In genomic region chr9:66349144-66349859, GRCm38 (mm10) we compare ENCODE assay signal across 8 mouse cellular contexts. TPM values are rescaled to one million over a fixed set of nuclear protein-coding genes. Genes with fewer than 3 reads are reported as not detected.
A peak's percentile ranks its signal among the peaks of the same experiment; 100 is the strongest.
DNase-seq lines count a peak whose midpoint lies in the region; ATAC-seq and TF ChIP-seq lines count a peak whose summit lies in the region.

No protein-coding gene starts in this region.

- H3K4me1 ChIP-seq in embryonic facial prominence, embryonic 12.5 days: peaks cover 3% of the 10 kb centered on the region; the same call in 1 of the 2 replicates
- H3K4me1 ChIP-seq in intestine, embryonic 16.5 days (ENCODE audit: control insufficient read depth, insufficient read depth, low read length): peaks cover 14% of the 10 kb centered on the region

- peak overlapping the region; percentile 97 for H3K4me3 ChIP-seq in left cerebral cortex, adult 2 months
- peak overlapping the region; percentile 98 for H3K4me3 ChIP-seq in embryonic facial prominence, embryonic 12.5 days
- H3K4me3 ChIP-seq in intestine, embryonic 16.5 days (ENCODE audit: low read length): peak overlapping the region; percentile 93
- peak overlapping the region; percentile 80 for H3K4me3 ChIP-seq in myocyte

- no peak for ATAC-seq in embryonic facial prominence, embryonic 12.5 days (ENCODE audit: insufficient number of reproducible peaks, insufficient read depth, low FRiP score, low TSS enrichment)
- ATAC-seq in intestine, embryonic 16.5 days: no peak; the same call in 1 of the 2 replicates

- peak overlapping the region; percentile 89 for H3K9ac ChIP-seq in embryonic facial prominence, embryonic 12.5 days
- H3K9ac ChIP-seq in intestine, embryonic 16.5 days (ENCODE audit: low read depth, low read length): peak overlapping the region; percentile 99

- TF ChIP-seq POLR2A in myocyte (IDR thresholded peaks at IDR 0.05; ENCODE audit: insufficient read length, low read depth): no peak

- intact Hi-C loops in left cerebral cortex, adult 2 months (cut with DNase I): loop anchor here (5.0 kb wide), 1 partner anchor 67 kb away; no protein-coding TSS in a partner anchor
- intact Hi-C loops in left cerebral cortex, postnatal 36 days (cut with DNase I): loop anchor here (5.0 kb wide), 1 partner anchor 47 kb away; no protein-coding TSS in a partner anchor

- WGBS in embryonic facial prominence, embryonic 12.5 days: 42% methylated on average over 8 of the region's 8 CpGs
- WGBS in intestine, embryonic 16.5 days: 43% methylated on average over 8 of the region's 8 CpGs

- H3K9me3 ChIP-seq in embryonic facial prominence, embryonic 12.5 days: no peaks in the 10 kb centered on the region
- no peaks in the 10 kb centered on the region for H3K9me3 ChIP-seq in intestine, embryonic 16.5 days (ENCODE audit: control insufficient read depth, low read length)

- no peak for DNase-seq in left cerebral cortex, adult 2 months (ENCODE audit: extremely low spot score in 1 of 2, low spot score in 2 of 2)
- DNase-seq in left cerebral cortex, adult 9 months (ENCODE audit: low spot score in 2 of 2): no peak
- no peak for DNase-seq in embryo, embryonic 9.5 days (ENCODE audit: extremely low spot score)
- no peak for DNase-seq in left cerebral cortex, postnatal 36 days (ENCODE audit: low spot score in 2 of 2)
- no peak for DNase-seq in cerebellum, adult 18-20 months

- H3K27me3 ChIP-seq in embryonic facial prominence, embryonic 12.5 days: no peaks in the 10 kb centered on the region
- H3K27me3 ChIP-seq in intestine, embryonic 16.5 days (replicated peaks; ENCODE audit: control insufficient read depth, insufficient read depth, low read length): 0 out of 2 replicates have a peak, but pooled peaks cover 2% of the 10 kb centered on the region
- H3K27me3 ChIP-seq in myocyte (ENCODE audit: control insufficient read depth, insufficient read depth, insufficient read length): no peaks in the 10 kb centered on the region

- H3ac ChIP-seq in myocyte (ENCODE audit: control insufficient read depth, insufficient read length): peak overlapping the region; percentile 92

- peak overlapping the region; percentile 99; the same call in 1 of the 2 replicates for H3K27ac ChIP-seq in left cerebral cortex, adult 2 months
- peak overlapping the region; percentile 93; the same call in 1 of the 2 replicates for H3K27ac ChIP-seq in embryonic facial prominence, embryonic 12.5 days
- H3K27ac ChIP-seq in intestine, embryonic 16.5 days (ENCODE audit: low read length): no peak overlapping the region

- no peak for TF ChIP-seq CTCF in left cerebral cortex, adult 2 months (IDR thresholded peaks at IDR 0.05)

- H3K36me3 ChIP-seq in embryonic facial prominence, embryonic 12.5 days: no peaks in the 10 kb centered on the region
- H3K36me3 ChIP-seq in intestine, embryonic 16.5 days (ENCODE audit: control insufficient read depth, insufficient read depth, low read length): no peaks in the 10 kb centered on the region
- no peaks in the 10 kb centered on the region for H3K36me3 ChIP-seq in myocyte (ENCODE audit: control insufficient read depth, insufficient read depth)

- peak overlapping the region; percentile 78 for H3K4me2 ChIP-seq in embryonic facial prominence, embryonic 12.5 days (replicated peaks)
- H3K4me2 ChIP-seq in intestine, embryonic 16.5 days (ENCODE audit: low read depth, low read length): peak overlapping the region; percentile 66
- H3K4me2 ChIP-seq in myocyte (ENCODE audit: low read depth): peak overlapping the region; percentile 77

- H3K79me2 ChIP-seq in myocyte (ENCODE audit: control insufficient read depth, insufficient read depth): peaks cover 37% of the 10 kb centered on the region

TF ChIP-seq in myocyte, 11 proteins besides CTCF, POLR2A, EP300 and RAD21:
- TF ChIP-seq REST (IDR thresholded peaks at IDR 0.05; ENCODE audit: insufficient read depth, insufficient read length): no peak
TF ChIP-seq in myocyte: peak in this region for 0.

RNA-seq across cellular contexts. Expression of gene Herc1, which starts 0.9 kb away (rescaled TPM):
- 100 to 1,000 TPM; 128 to 132 TPM for total RNA-seq in left cerebral cortex, adult 2 months (2021)
- polyA plus RNA-seq in embryonic facial prominence, embryonic 12.5 days (2016; fragmentation: Nextera tagmentation; extraction: Ambion mirVana): 28.9 and 29.8 TPM in 2 replicates
- 12.8 and 13.8 TPM in 2 replicates for polyA plus RNA-seq in intestine, embryonic 16.5 days (2015; fragmentation: Nextera tagmentation; extraction: Ambion mirVana)
- 9.9 TPM for polyA plus RNA-seq in myocyte (2012; fragmentation: generic; extraction: Trizol)
- total RNA-seq in left cerebral cortex, postnatal 36 days (2021): 100 to 1,000 TPM; 115 to 134 TPM
